Mouse (Mus musculus) cortical plate, adult 2 months (tissue): ENCODE data around the gene Ccnj.

Source experiments
- CTCF ChIP-seq: fragments of 200-500 bp; IDR thresholded peaks from 2 replicates; pipeline ENCODE4 v1.5.1; 2011; ENCODE audit warnings: mild to moderate bottlenecking, control low read depth, low read length; ENCODE audit not compliant: insufficient read depth; ENCODE audit errors: extremely low read depth
- POLR2A ChIP-seq: fragments of 200-500 bp; IDR thresholded peaks from 2 replicates; pipeline ENCODE4 v1.6.1; 2011; ENCODE audit warnings: mild to moderate bottlenecking, low read length, control low read depth; ENCODE audit not compliant: insufficient read depth; ENCODE audit errors: extremely low read depth

- no peak for TF ChIP-seq POLR2A
- TF ChIP-seq CTCF, result no peak
Observed at GRCm38 (mm10) chr19:40830198-40830597, 881 bp upstream of the Ccnj start.
